Mouse (Mus musculus) myocyte (in vitro differentiated cells): ENCODE data around the gene Fcnb.

Experiments used
- CEBPB ChIP-seq: IDR thresholded peaks from 2 replicates; pipeline ENCODE4 v1.6.1; 2011; ENCODE audit warnings: mild to moderate bottlenecking, moderate library complexity; ENCODE audit not compliant: poor library complexity, insufficient read depth, severe bottlenecking
- E2F4 ChIP-seq: IDR thresholded peaks from one replicate; pipeline ENCODE4 v1.6.1; 2011; ENCODE audit warnings: mild to moderate bottlenecking, control low read depth, moderate library complexity; ENCODE audit not compliant: insufficient read depth
- MAX ChIP-seq: IDR thresholded peaks from one replicate; pipeline ENCODE4 v1.6.1; 2011; ENCODE audit warnings: low read depth, mild to moderate bottlenecking, control low read depth
- MYOG ChIP-seq, 3 experiments: IDR thresholded peaks; one replicate each; pipeline ENCODE4 v1.6.1; 2011; ENCODE audit warnings: control low read depth in 2 of 3, low read depth in 2 of 3, mild to moderate bottlenecking in 2 of 3; ENCODE audit not compliant: insufficient read length in 2 of 3, control insufficient read depth in 1 of 3, insufficient read depth in 1 of 3
- POLR2A ChIP-seq: IDR thresholded peaks from one replicate; pipeline ENCODE4 v1.6.1; 2011; ENCODE audit warnings: low read depth, mild to moderate bottlenecking, control low read depth, moderate library complexity; ENCODE audit not compliant: insufficient read length
- POLR2AphosphoS2 ChIP-seq: IDR thresholded peaks from one replicate; pipeline ENCODE4 v1.6.1; 2011; ENCODE audit warnings: low read depth, control low read depth; ENCODE audit not compliant: insufficient read length
- TCF12 ChIP-seq: IDR thresholded peaks from one replicate; pipeline ENCODE4 v1.6.1; 2011; ENCODE audit warnings: mild to moderate bottlenecking, control low read depth; ENCODE audit not compliant: poor library complexity, insufficient read depth, severe bottlenecking
- USF1 ChIP-seq: IDR thresholded peaks from one replicate; pipeline ENCODE4 v1.6.1; 2011; ENCODE audit warnings: low read depth, mild to moderate bottlenecking, control low read depth, moderate library complexity

GRCm38 (mm10) chr2:28086112-28086511 is 1.4 kb upstream of the Fcnb start:
- TF ChIP-seq CEBPB (no peak), POLR2A (no peak), POLR2AphosphoS2 (no peak), MYOG (IDR thresholded peaks at IDR 0.05; ENCODE audit: control insufficient read depth in 1 of 3, insufficient read depth in 1 of 3, insufficient read length in 2 of 3, low read depth in 2 of 3) (no peak), MAX (no peak), TCF12 (no peak), USF1 (no peak), E2F4 (no peak)
